Mouse (Mus musculus): Measurements from ENCODE around the gene Gm42417.
"Not testable (repeated sequence)": the region's sequence is repeated elsewhere in the genome, so short reads cannot be mapped to it uniquely, and the experiment has no call there.

The Gm42417 gene

DNA sequence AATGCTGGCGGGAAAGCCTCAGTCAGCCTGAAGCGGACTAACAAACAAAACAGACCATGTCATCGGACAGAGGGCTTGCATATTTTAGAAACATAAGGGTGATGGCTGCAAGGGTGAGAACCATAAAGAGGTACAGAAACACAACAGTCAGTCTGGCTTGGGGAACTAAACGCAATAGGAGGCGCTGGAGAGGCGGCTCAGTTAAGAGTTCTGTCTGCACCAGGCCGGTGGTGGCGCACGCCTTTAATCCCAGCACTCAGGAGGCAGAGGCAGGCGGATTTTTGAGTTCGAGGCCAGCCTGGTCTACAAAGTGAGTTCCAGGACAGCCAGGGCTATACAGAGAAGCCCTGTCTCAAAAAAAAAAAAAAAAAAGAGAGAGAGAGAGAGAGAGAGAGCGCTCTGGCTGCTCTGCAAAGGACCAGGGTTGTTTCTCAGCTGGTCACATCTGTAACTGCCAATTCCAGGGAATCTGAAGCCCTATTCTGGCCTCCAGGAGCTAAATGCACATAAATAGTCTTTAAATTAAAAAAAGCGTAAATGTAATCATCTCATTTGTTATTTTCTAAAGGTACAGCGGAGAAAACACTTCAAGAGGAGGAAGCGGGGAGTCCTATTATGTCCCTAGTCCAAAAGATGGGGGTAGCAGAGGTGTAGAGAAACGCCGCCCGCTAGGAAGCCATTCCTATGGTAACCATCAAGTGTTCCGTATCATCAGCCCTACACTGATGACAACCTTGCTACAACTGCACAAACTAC lies 6.8 kb upstream of the Gm42417 start:
- DNase-seq (ENCODE audit: low spot score), result peak; percentile 39

DNA sequence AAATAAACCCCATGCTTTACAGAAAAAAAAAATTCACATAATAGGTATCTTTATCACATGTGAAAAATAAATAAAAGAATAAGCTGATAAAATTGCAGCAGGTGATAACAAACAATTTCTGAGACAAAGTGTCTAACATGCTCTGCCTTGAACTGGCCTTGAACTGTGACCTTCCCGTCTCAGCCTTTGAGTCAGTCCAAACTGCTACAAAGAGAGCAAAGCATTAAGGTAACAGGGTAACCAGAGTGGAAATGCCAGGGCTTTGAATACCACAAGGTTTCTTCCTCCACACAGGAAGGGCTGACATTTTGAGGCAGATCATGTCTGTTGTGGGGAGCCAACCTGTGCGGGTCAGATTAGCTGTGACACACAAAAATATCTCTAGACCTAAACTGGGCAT lies 6.2 kb upstream of the Gm42417 start:
- no peak for DNase-seq (ENCODE audit: low spot score)

DNA sequence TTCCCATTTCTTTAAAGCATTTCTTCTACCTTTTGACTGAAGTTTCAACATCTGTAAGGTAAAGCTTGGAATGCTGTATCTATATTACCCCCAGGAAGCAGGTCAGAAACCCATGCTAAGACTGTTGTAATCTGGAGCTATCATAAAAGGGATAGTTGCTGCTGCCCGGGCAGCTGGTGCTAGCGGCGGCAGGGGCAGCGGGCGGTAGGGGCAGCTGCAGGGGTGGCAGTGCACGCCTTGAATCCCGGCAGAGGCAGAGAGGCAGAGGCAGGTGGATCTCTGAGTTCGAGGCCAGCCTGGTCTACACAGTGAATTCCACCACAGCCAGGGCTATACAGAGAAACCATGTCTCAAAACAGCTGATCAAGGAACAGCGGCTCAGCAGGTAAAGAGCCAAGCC lies 3.7 kb upstream of the Gm42417 start:
- no peak for DNase-seq (ENCODE audit: low spot score)

DNA sequence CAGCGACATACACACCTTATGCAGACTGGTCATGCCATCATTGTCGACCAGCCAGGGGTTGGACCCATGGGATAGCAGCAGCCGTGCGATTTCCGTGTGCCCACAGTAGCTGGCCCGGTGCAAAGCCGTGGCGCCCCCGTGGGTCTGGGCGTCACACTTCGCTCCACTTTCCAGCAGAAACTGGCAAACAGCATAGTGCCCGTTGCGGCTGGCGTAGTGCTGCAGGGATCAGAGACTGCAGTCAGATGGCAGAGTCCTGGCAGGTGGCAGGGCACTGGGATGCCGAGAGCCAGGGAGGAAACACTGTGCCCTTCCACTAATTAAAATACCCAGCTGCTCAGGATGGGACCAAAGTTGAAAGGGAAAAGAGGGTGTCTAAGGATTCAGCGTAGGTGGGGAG lies 2.6 kb upstream of the Gm42417 start:
- no peak for DNase-seq (ENCODE audit: low spot score)

DNA sequence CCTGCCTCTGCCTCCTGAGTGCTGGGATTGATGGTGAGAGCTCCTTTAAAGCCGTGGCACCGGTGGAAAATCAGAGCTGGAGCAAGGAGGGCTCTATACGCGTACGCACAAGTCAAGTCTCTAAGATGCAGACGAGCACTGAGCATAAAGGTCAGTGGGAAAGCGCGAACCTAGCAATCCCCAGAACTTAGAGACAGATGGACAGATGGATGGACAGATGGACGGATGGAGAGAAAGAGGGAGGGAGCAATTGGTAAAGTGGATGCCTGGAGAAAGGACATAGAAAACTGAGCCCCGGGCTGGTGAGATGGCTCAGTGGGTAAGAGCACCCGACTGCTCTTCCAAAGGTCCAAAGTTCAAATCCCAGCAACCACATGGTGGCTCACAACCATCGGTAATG lies 1.6 kb upstream of the Gm42417 start:
- DNase-seq (ENCODE audit: low spot score), result no peak

DNA sequence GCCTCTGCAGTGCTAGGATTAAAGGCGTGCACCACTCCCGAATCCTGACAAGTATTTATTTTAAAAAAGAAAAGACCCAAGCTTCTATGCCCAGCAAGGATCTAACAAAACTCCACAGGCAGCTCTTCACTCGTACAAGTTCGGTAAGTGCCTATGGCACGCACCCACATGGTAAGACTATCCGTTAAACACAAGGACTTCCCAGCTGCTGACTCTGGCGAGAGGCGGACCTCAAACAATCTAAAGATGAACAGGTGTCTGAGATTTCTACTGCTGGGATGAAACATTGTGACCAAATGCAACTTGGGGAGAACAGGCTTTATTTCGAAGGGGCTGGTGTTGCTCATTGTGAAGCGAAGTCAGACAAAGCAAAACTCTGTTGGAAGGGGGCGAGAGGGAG lies 903 bp upstream of the Gm42417 start:
- DNase-seq (ENCODE audit: low spot score), result no peak

DNA sequence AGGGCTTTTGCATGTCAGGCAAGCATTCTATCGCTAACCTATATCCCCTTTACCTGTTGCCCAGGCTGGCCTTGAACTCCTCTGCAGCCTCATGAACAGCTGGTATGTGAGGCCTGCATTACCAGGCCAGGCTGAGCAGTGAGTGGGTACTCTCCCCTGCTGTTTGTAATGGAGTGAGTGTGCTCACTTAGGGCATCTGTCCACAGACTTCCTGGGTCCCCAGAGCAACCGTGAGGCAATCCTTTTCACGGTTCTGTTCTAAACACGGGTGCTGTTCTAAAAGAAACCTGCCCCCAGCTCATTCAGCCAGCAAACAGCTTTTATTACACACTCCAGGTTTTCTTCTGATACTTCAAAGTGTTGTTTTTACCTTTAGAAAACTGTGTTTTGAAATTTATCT lies 502 bp downstream of the Gm42417 start:
- no peak for DNase-seq (ENCODE audit: low spot score)

DNA sequence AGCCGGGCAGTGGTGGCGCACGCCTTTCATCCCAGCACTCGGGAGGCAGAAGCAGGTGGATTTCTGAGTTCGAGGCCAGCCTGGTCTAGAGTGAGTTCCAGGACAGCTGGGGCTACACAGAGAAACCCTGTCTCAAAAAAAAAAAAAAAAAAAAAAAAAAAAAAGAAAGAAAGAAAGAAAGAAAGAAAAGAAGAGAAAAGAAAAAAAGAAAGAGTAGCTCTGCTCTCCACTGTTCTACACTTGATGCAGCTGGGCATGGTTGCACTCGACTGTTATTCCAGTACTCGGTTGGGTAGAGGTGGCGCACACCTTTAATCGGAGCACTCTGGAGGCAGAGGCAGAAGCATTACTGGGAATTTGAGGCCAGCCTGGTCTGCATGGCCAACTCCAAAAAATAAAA lies 2.4 kb downstream of the Gm42417 start, which contains the start of gene Ankrd23:
Gene Ankrd23, minus strand, starts transcription at position 101 of the 400 bp plus-strand sequence.
- not testable (repeated sequence) for DNase-seq (ENCODE audit: low spot score)

DNA sequence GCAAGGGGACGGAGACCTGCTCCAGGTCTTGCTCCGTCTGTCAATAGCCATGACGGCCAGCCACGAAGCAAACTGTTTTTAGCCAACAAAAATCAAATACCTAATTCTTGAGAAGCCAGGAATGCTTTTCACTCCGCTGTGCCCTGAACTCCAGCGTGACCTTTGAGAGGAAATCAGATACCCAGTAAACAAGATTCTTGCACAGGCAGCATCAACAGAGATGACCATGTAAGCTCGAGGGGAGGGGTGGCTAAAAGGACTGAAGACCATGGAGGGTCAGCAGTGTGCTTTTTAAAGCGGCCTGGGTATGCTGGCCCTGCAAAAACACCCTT lies 2.9 kb downstream of the Gm42417 start:
- DNase-seq (ENCODE audit: low spot score), result no peak

DNA sequence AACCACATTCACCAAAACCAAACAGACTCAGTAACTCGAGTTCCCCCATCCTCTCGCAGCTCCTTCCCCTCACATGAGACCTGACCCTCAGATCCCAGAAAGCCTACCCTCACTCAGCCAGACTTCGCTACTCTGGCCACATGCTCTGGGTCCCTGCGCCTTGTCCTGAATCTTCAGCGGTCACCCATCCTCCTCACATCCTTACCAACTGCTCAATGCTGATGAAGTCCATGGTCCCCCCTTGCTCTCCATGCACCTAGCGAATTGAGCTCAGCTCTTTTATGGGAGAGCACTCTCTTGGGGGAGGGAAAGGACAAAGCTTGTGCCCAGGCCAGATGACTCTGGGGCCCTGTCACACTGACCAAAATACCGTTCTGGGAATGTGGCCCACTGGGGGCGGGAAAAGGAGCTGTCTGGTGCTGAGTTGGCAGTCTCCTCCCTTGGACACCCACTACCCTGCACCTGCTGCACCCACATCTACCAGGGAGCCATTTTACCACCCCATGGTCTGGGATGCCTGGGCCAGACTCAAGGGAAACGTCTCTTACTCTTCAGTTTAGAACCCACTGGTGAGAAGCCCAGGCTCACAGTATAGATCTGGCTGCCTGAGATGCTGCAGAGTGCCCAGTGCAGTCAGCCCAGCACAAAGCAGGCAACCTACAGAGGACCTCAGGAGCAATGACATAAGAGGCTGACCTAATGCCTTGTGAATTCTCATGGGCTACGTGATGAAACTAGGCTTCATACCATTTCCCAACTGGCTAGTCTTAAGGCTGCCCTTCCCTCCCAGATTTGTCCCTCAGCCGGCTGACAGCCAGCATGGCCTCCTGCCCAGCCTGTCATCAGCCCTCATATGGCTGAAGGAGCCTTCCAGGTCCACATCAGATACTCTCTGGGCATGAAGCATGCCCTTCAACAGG lies 3.5 kb downstream of the Gm42417 start:
- DNase-seq (ENCODE audit: low spot score), result no peak

DNA sequence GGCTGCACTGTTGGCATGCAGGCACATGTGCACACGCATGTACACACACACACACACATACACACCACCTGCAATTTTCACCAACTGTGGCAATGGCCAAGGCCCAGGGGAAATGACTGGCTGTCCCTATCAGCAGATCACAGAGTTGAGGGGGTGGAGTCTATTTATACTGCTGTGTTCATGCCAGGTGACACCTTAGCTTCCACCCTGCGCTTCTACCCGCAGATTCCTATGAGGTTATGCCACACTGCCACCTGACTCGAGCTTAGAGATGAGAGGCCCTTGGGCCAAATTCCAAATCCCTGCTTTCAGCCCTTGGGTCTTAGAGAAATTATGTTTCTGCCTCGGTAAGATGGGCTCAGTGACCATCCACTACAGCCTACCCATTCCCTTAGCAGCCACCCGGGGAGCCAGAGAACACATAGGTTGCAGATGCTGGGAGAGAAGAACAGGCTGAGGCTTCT lies 4.6 kb downstream of the Gm42417 start:
- no peak for DNase-seq (ENCODE audit: low spot score)

DNA sequence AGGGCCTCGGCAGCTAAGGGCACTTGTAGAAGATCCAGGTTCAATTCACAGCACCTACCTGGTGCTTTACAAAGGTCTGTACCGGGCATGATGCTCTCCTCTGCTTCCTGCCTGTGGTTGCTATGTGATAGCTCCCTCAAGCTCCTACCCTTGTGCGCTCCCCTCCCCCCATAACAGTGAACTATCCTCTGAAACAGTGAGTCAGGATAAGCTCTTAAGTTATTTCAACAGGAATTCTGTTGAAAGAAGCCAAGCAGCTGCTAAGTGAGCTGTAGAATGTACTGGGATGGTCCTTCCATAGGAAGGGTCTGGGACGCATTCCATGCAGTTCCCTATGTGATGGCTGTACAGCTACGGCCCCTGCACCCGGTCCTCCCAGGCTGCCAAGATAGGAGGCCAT lies 5.7 kb downstream of the Gm42417 start:
- DNase-seq (ENCODE audit: low spot score), result no peak

DNA sequence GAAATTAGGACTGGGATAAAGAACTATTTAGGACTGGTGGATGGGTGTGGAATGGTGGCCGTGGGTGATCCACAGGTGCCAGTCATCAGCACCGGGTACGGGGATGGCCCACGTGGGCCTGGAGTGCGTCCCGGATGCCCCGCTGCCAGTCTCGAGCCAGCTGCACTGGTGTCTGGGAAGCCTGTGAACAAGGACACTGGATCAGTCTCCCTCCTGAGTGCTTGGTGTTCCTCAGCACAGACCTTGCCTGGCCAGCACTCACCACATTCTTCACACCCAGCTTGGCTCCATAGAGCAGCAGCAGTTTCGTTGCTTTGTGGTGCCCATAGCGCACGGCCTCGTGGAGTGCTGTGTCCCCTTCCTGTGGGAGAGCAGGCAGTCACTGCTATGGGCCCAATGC lies 7.8 kb downstream of the Gm42417 start:
- DNase-seq (ENCODE audit: low spot score), result no peak

DNA sequence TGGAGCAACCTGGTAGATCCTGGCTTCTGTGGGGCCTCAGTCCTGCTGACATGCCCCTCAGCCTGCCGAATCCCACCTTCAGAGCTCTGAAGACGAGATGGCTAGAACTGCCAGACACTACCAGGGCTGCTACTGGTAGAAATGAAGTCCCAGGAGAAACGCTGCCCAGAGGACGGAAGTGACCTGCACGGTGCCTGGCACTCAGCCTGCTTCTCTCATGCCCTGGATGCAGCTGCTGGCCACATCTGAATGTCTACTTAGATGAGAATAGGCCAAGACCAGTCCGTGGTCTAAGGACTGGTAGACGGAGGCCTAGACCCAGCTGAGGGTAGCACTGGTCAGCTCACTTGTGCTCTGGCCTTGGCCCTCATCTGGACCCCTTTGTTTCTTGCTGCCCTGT lies 8.3 kb downstream of the Gm42417 start:
- no peak for DNase-seq (ENCODE audit: low spot score)

DNA sequence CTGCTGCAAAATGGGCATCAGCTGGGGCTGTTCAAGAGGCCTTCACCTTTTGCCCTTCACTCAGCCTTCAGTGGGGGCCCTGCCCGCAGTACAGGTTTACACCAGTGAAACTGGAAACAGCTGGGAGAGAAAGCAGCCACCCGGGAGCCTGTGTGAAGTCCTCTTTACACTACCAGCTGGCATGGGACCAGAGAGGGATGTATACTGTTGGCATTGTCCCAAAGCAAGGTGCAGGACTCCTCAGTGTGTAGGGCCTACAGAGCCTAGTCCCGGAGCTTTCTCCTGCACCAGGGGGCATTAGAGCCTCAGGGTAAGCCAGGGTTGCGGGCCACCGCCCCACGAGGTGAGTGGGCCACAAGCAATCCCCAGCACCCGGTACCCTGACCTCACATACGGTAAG lies 8.7 kb downstream of the Gm42417 start:
- DNase-seq (ENCODE audit: low spot score), result no peak

DNA sequence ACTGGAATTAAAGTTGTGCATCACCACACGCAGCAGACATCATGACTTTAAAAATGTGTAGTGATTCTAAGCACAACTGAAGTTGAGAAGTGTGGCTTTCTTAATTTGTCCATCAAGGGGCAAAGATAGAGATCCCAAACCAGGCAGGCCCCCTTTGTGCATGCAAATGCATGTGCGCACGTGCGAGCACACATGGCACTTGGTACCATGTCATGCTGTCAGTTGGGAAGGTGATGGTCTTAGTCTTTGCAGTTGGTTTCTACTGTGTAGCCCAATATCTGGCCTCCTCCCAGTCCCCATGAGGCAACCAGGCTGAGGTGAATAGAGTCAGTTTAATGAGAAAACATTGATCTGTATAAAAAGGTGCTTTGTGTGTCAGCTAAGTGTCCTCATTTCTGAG lies 9.4 kb downstream of the Gm42417 start:
- DNase-seq (ENCODE audit: low spot score), result no peak

DNA sequence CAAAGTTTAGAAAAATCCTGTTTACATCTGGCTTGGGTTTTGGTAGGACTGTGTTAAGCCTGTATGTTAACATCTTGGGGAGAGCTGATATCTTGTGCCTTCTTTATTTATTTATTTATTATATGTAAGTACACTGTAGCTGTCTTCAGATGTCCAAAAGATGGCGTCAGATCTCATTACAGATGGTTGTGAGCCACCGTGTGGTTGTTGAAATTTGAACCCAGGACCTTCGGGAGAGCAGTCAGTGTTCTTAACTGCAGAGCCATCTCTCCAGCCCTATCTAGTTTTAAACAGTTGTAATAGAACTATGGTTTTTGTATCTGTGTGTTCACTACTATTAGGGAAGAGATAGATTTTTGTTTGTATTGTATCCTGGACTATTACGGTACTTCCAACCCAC lies 10.0 kb downstream of the Gm42417 start:
- DNase-seq (ENCODE audit: low spot score), result no peak

DNA sequence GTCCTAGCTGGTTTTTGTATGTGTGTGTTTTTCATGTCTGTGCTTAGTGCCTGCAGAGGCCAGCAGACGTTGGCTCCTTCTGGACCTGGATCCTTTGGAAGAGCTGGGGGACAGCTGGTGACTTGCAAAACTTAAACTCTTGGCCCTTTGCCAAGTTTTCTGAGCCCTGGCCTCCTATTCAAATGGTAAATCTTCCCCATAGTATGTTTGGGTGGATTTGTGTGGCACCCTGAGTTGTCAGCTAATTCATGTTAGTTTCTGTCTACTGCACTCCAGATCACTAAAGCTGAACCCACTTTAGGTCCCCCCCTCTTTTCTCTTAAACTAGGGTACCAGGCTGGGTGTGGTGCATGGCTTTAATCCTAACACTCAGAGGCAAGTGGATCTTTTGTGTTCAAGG lies 10.9 kb downstream of the Gm42417 start:
- DNase-seq (ENCODE audit: low spot score), result no peak

DNA sequence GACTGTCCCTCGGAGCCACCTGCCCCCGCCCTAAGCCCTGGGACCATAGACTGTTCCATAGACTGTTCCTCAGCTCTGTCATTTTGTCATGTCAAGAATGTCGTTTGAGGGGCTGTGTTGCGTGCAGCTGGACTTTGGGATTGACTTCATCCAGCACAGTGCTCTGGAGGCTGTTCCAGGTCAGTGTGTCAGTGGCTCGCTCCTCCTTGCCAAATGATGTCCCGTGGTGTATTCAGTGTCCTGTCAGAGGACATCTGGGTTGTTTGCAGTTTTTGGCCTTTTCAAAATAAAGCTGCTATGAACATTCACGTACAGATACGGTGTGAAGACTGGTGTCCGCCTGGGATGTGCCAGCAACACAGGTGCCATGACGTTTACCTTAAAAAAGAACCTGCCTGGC lies 12.3 kb downstream of the Gm42417 start:
- no peak for DNase-seq (ENCODE audit: low spot score)

DNA sequence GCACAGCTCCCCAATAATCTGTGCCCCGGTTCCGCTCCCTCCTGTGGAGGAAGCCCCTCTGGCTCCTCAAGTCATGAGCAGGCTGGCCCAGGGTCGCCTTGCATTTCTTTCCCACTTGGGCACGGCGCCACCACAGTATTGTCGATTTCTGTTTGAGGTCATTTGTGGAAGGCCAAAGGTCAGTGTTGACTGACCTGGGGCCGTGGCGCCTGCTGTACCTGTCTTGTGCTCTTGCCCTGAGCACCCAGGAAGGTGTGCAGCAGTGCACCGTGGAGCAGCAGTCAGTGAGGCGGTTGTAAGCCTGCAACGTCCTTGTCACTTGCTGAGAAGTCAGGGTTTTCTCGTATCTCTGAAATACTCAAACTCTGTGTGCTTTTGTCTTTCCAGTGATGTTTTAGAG lies 13.5 kb downstream of the Gm42417 start:
- DNase-seq (ENCODE audit: low spot score), result no peak

DNA sequence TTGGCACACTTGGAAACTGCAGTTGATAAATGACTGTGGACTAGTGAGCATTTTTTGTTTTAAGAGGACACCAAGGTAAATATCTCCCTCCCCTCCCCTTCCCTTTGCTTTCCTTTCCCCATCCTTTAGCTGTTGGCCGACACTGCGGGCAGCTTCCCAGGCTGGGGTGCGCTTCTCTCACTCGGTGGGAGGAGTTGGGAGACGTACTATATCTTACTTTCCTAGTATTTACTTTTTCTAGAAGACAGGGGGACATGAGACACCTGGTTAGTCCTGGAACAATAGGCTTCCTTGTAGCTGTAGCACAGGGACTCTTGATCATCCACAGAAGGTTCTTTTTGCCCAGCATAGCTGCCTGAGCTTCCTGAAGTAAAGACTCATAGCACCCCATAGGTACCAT lies 15.2 kb downstream of the Gm42417 start:
- DNase-seq (ENCODE audit: low spot score), result no peak

DNA sequence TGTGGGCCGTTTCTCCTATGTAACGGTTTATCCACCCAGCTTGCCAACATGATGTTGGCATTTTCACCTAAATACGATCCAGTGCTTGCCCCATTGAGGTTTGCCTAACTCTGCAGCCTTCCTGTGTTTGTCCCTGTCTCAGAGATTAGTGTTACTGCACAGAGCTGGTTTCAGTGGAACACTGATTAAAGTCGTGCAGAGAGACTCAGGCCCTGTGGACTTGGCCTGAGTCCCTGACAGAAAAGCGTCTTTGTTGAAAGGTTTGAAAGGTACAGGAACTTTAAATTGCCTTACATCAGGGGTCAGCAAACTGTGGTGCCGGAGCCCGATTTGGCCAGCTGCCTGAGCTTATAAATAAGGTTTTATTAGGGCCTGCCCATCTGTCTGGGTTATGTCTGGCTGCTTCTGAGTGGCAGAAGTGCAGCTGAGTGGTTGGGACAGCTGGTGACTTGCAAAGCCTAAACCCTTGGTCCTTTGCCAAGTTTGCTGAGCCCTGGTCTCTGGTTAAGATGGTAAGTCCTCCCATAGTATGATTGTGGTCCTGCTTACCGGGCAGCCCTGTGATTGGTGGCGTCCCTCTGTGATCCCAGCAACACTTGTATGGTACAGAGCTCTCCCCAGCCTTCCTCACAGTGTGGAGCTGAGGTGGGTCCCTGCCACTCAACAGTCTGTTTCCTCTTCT lies 15.8 kb downstream of the Gm42417 start:
- DNase-seq (ENCODE audit: low spot score), result no peak

DNA sequence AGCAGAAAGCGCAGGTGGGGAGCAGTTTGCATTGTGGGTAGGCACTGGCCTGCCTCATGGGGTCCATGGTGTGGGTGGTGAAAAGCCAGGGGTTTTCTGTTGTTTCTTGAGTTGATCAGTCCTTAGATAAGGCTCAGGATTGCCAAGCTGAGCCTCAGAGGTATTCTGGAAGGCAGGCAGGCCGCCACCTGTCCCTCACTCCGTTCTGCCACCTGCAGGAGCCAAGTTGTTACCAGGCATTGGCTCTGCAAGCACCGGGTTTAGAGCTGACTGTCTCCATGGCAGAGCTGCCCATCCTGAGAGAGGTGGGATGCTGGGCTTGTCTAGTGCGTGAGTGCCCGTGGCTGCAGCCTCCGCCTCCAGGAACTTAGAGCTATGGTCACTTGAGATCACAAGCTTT lies 17.0 kb downstream of the Gm42417 start:
- DNase-seq (ENCODE audit: low spot score), result no peak

Data from T-cell, adult 2 months (primary cell).